Mouse (Mus musculus): ENCODE results near the gene Lhfp. TPM values are rescaled to one million over a fixed set of nuclear protein-coding genes. Genes with fewer than 3 reads are reported as not detected.

The Lhfp gene
- polyA plus RNA-seq, 1 experiment, result 114 TPM

DNA sequence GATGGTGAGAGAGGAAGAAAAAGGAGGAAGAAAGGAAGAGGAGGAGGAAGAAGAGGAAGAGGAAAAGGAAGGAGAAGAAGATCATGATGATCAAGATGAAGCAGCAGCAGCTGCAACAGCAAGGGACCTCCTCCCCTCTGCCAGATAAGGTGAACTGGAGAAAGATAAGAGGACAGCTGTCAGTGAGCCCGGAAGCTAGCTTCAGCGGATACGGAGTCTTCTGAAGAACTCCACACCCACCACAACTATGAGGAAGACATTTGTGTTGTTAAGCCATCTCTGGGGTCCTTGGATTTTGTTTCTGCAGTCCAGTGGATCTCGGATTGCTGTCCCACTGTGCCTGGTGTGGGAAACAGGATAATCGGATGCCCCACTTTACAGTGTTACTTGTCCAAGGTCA, 8.9 kb upstream of the Lhfp start:
- H3K4me1 ChIP-seq (ENCODE audit: control insufficient read depth, insufficient read depth, low read length), result no peaks in the 10 kb centered on the region
- 78% methylated on average over 5 of the region's 5 CpGs for WGBS
- H3K27me3 ChIP-seq (ENCODE audit: control insufficient read depth, insufficient read depth, low read length), result no peaks in the 10 kb centered on the region
- no peak overlapping the region for H3K27ac ChIP-seq (ENCODE audit: insufficient read depth, low read length)
- no peak overlapping the region for H3K4me3 ChIP-seq (replicated peaks; ENCODE audit: insufficient read depth, low read depth, low read length)
- no peak for TF ChIP-seq POLR2A (IDR thresholded peaks at IDR 0.05; ENCODE audit: borderline replicate concordance, insufficient read depth, low read length)
- no peak for TF ChIP-seq CTCF (IDR thresholded peaks at IDR 0.05; ENCODE audit: borderline replicate concordance, insufficient read depth, low read depth, low read length)
- no peak for DNase-seq

DNA sequence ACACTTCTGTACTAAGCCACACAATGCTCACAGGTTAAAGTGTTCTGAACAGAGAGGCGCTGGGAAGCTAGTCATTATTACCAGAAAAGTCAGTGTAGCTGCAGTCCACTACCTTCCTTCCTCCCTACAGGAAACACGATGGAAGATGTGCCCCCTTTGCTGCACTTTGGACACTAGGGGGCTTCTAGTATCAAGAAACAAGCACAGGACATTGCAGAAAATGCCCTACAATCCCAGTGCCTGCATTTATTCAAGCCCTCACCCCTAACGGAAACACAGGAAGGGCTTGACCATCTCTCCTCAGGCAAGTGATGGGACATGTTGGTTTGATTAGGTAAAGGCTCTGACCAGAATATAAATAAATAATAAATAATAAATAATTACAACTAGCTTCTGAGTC, 7.9 kb upstream of the Lhfp start:
- Histone ChIP-seq H3K27ac (ENCODE audit: insufficient read depth, low read length) (no peak overlapping the region), H3K27me3 (ENCODE audit: control insufficient read depth, insufficient read depth, low read length) (no peaks in the 10 kb centered on the region), H3K4me1 (ENCODE audit: control insufficient read depth, insufficient read depth, low read length) (no peaks in the 10 kb centered on the region), H3K4me3 (replicated peaks; ENCODE audit: insufficient read depth, low read depth, low read length) (no peak overlapping the region)
- TF ChIP-seq POLR2A (IDR thresholded peaks at IDR 0.05; ENCODE audit: borderline replicate concordance, insufficient read depth, low read length) (no peak), CTCF (IDR thresholded peaks at IDR 0.05; ENCODE audit: borderline replicate concordance, insufficient read depth, low read depth, low read length) (peak; percentile 62)
- 17% methylated on average over 3 of the region's 3 CpGs for WGBS
- DNase-seq, result peak; percentile 50 to 55

DNA sequence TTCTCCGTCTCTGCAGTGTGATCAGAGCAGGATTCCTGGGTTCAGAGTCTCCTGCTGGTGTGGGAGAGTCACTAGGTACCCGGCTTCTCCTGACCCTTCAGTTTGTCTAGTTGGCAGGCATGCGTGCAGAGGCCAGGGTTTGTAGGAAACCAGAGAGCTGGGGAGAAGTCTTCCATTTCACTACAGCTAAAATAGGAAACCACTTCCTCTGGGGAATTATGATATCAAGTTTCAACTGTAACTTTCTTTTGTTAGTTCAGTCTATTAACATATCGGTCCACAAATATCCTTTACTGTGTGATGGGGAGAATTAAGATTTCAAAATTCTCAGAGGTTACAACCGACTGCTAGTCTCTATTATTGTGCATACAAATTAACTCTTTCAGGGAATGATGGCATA, 5.3 kb upstream of the Lhfp start:
- Histone ChIP-seq H3K4me1 (ENCODE audit: control insufficient read depth, insufficient read depth, low read length) (no peaks in the 10 kb centered on the region), H3K27me3 (ENCODE audit: control insufficient read depth, insufficient read depth, low read length) (no peaks in the 10 kb centered on the region), H3K27ac (ENCODE audit: insufficient read depth, low read length) (no peak overlapping the region), H3K4me3 (replicated peaks; ENCODE audit: insufficient read depth, low read depth, low read length) (no peak overlapping the region)
- 86% methylated on average over 5 of the region's 5 CpGs for WGBS
- no peak for TF ChIP-seq POLR2A (IDR thresholded peaks at IDR 0.05; ENCODE audit: borderline replicate concordance, insufficient read depth, low read length)
- no peak for TF ChIP-seq CTCF (IDR thresholded peaks at IDR 0.05; ENCODE audit: borderline replicate concordance, insufficient read depth, low read depth, low read length)
- DNase-seq, result no peak

DNA sequence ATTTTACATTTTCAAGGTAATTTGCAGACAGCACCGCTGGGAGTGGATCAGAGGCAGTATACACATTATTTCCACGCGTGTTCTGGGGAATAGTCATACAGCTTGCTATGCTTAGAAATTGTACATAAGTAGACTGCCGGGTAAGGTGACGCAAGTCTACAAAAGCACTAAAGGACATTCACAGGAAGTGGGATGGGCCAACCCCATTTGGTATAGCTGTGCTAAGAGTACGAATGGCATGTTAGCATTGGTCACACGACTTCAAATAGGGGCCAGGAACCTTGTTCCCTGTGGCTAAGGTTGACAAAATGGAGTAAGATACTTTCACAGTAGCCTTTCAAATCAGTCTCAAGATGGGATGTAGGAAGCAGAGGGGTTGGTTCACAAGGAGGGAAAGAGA, 4.4 kb upstream of the Lhfp start:
- 94% methylated on average over 7 of the region's 7 CpGs for whole genome bisulfite sequencing

DNA sequence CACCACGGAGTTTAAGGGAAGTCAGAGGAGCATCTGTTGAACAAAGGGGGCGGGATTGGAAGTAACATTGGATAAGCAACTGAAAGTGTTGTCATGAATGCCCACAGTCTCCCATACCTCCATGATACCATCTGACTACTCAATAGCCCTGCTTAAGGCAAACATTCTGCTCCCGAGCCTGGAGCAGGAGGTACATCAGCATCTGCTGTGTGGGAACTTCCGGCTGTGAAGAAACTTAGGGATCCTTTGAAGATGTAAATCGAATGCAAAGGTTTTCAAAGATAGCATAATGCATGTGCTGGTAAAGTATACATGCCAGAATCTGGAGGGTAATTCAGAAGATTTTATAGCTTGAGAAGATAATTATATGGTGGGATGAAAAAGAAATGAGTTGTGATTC, 2.4 kb upstream of the Lhfp start:
- no peak overlapping the region for H3K27ac ChIP-seq (ENCODE audit: insufficient read depth, low read length)
- WGBS, result 84% methylated on average over 5 of the region's 5 CpGs
- no peaks in the 10 kb centered on the region for H3K4me1 ChIP-seq (ENCODE audit: control insufficient read depth, insufficient read depth, low read length)
- no peak for TF ChIP-seq POLR2A (IDR thresholded peaks at IDR 0.05; ENCODE audit: borderline replicate concordance, insufficient read depth, low read length)
- no peak for TF ChIP-seq CTCF (IDR thresholded peaks at IDR 0.05; ENCODE audit: borderline replicate concordance, insufficient read depth, low read depth, low read length)
- no peaks in the 10 kb centered on the region for H3K27me3 ChIP-seq (ENCODE audit: control insufficient read depth, insufficient read depth, low read length)
- H3K4me3 ChIP-seq (replicated peaks; ENCODE audit: insufficient read depth, low read depth, low read length), result no peak overlapping the region
- no peak for DNase-seq

More for the DNA sequence above, 4.4 kb upstream of the Lhfp start:
- no peak overlapping the region for H3K4me3 ChIP-seq (replicated peaks; ENCODE audit: insufficient read depth, low read depth, low read length)
- DNase-seq, result no peak
- H3K4me1 ChIP-seq (ENCODE audit: control insufficient read depth, insufficient read depth, low read length), result no peaks in the 10 kb centered on the region
- no peak overlapping the region for H3K27ac ChIP-seq (ENCODE audit: insufficient read depth, low read length)
- no peaks in the 10 kb centered on the region for H3K27me3 ChIP-seq (ENCODE audit: control insufficient read depth, insufficient read depth, low read length)
- TF ChIP-seq CTCF (IDR thresholded peaks at IDR 0.05; ENCODE audit: borderline replicate concordance, insufficient read depth, low read depth, low read length), result no peak
- TF ChIP-seq POLR2A (IDR thresholded peaks at IDR 0.05; ENCODE audit: borderline replicate concordance, insufficient read depth, low read length), result no peak

DNA sequence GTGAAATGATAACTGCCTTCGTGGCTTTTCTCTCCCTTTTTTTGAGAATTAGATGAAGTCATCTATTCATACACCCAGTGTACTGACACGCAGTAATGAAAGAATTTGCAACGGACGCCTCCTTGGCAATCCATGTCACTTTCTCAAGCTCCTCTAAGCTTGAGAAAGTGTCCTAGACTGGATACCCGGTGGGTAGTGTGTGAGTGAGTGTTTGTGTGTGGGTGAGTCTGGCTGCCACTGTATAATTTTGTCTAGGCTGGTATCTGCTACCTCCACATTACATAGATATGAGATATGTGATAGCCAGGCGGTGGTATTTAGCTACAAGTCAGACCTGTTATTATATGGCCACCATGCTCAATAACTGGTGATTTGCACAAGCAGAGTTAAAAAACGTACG, 1.6 kb upstream of the Lhfp start:
- WGBS, result 86% methylated on average over 8 of the region's 8 CpGs
- TF ChIP-seq CTCF (IDR thresholded peaks at IDR 0.05; ENCODE audit: borderline replicate concordance, insufficient read depth, low read depth, low read length) (no peak), POLR2A (IDR thresholded peaks at IDR 0.05; ENCODE audit: borderline replicate concordance, insufficient read depth, low read length) (no peak)
- DNase-seq, result no peak

DNA sequence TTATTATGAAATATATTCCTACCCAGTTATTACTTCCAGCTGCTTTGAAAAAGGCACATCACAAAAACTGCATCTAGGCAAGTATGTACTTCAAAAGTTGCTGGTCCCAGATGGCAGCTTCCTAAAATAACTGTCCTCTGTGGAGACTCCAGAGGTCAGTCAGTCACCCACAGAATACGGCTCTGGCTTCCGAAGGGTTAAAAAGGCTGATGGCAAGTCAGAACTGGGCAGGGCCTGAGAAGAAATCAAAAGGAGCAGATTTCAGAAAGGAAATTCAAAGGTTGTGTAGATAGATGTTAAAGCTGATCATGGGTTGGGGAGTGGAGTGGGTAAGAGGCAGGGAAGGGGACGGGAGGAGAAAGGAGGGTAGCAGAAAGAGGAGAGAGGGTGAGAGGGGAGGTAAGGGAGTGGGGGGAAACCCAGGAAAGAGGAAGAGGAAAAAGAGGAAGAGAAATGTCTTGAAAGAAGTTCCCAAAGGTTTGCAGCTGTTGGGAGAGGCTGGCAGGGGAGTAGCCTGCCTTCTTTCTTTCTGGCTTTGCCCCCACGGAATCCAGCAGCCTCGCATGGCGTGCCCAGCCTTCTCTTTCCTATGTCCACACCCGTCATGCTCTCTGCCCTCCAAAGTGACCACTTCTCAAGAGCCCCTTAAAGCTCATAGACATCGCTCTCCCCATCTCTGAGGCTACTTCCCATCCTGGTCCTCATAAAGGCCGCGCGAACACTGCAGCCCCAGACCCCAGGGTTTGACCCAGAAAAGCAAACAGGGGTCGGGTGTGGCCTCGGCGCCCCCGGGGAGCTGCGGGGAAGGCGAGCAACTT, 526 bp upstream of the Lhfp start:
- Histone ChIP-seq H3K4me3 (replicated peaks; ENCODE audit: insufficient read depth, low read depth, low read length) (peak overlapping the region; percentile 95), H3K27ac (ENCODE audit: insufficient read depth, low read length) (peak overlapping the region; percentile 56), H3K4me1 (ENCODE audit: control insufficient read depth, insufficient read depth, low read length) (peaks cover 4% of the 10 kb centered on the region; the same call in 1 of the 2 replicates), H3K27me3 (ENCODE audit: control insufficient read depth, insufficient read depth, low read length) (no peaks in the 10 kb centered on the region)
- TF ChIP-seq POLR2A (IDR thresholded peaks at IDR 0.05; ENCODE audit: borderline replicate concordance, insufficient read depth, low read length) (no peak), CTCF (IDR thresholded peaks at IDR 0.05; ENCODE audit: borderline replicate concordance, insufficient read depth, low read depth, low read length) (no peak)
- no peak for DNase-seq
- 8% methylated on average over 17 of the region's 17 CpGs for WGBS

More for the DNA sequence above, 1.6 kb upstream of the Lhfp start:
- Histone ChIP-seq H3K4me3 (replicated peaks; ENCODE audit: insufficient read depth, low read depth, low read length) (no peak overlapping the region), H3K27me3 (ENCODE audit: control insufficient read depth, insufficient read depth, low read length) (no peaks in the 10 kb centered on the region), H3K27ac (ENCODE audit: insufficient read depth, low read length) (no peak overlapping the region), H3K4me1 (ENCODE audit: control insufficient read depth, insufficient read depth, low read length) (no peaks in the 10 kb centered on the region)

DNA sequence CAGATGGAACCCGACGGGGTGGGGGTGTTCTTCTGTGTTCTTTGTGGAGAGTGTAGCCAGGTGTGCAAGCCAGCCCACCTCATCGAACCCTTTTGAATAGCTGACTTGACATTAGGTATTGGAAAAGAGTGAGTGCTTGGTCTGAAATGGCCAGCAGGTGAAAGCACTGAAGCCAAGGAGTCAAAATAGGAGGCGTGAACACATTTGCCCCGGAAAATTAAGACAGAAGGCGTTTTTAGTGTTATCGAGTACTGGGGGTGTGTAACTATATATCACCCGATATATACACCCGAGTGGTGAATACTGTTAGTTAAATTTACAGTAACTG, 876 bp downstream of the Lhfp start:
- DNase-seq, result peak in 1 of 2 experiments; percentile 70

More for the DNA sequence above, 876 bp downstream of the Lhfp start:
- H3K4me3 ChIP-seq (replicated peaks; ENCODE audit: insufficient read depth, low read depth, low read length), result peak overlapping the region; percentile 95
- 3% methylated on average over 9 of the region's 9 CpGs for WGBS
- H3K4me1 ChIP-seq (ENCODE audit: control insufficient read depth, insufficient read depth, low read length), result peaks cover 4% of the 10 kb centered on the region; the same call in 1 of the 2 replicates
- TF ChIP-seq POLR2A (IDR thresholded peaks at IDR 0.05; ENCODE audit: borderline replicate concordance, insufficient read depth, low read length) (no peak), CTCF (IDR thresholded peaks at IDR 0.05; ENCODE audit: borderline replicate concordance, insufficient read depth, low read depth, low read length) (peak; percentile 14; the same call in 1 of the 2 replicates)
- H3K27me3 ChIP-seq (ENCODE audit: control insufficient read depth, insufficient read depth, low read length), result no peaks in the 10 kb centered on the region
- peak overlapping the region; percentile 74 for H3K27ac ChIP-seq (ENCODE audit: insufficient read depth, low read length)
